Mouse (Mus musculus): ENCODE measurements at regions not wholly inside any gene's neighbourhood (a gene's known extent, or its start where the extent isn't known, plus 50 kb on each side); places are given as distances from the start of the nearest gene placed in this dataset.

DNA sequence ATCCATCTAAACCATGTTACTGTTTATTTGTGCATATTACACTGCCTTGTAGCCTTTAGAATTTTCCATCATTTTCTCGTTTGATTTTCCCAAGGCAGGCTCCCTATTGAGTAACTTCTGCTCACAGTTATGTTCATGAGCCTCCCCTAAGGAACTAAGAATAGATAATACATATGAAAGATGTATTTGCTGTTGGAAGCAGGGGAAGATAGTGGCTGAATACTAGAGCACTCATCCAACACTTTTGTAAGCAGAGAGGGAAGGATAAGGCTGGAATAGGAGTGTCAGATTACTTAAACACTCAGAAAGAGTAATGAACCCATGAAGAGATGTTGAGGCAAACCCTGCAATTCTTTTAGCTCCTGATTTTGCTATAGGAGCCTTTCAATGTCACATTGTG, 1055.1 kb downstream of the Brinp1 start:
- Histone ChIP-seq H3K27ac (replicated peaks) (no peak overlapping the region), H3K27me3 (no peaks in the 10 kb centered on the region), H3K4me1 (no peaks in the 10 kb centered on the region), H3K36me3 (no peaks in the 10 kb centered on the region), H3K9ac (replicated peaks) (no peak overlapping the region), H3K4me2 (replicated peaks) (no peak overlapping the region), H3K4me3 (no peak overlapping the region), H3K9me3 (no peaks in the 10 kb centered on the region)
- no peak for ATAC-seq (replicated peaks)
- WGBS, result 90% methylated on average over 1 of the region's 1 CpGs

DNA sequence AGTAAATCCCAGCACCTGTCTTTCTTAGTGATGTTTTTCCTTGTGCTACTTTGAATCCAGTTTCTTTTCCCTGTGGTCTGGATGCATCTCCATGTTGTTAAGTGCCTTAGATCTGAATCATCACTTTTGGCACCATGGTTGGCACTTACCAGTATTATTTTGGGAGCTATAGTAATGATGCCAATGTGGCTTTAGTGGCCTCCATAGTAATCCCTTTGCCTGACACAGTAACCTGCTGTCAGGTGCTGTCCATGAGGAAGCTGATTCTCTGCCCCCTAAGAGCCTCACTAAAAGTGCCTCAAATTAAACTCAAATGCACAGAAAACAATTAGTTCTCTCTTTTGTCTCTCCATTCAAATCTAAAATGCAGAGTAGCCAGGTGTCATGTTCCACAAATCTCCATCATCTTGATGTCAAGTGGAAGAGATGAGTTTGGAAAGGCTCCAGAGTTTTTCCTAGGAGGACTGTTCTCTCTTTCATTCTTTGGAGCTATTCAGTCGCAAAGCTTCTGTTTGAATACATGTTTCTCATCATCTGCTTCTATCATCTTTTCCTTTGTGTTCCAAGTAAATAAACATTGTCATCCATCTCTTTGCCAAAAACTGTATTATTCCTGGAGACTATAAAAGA, 1062.1 kb downstream of the Brinp1 start:
- Histone ChIP-seq H3K4me3 (no peak overlapping the region), H3K27me3 (no peaks in the 10 kb centered on the region), H3K36me3 (no peaks in the 10 kb centered on the region), H3K4me2 (replicated peaks) (no peak overlapping the region), H3K9me3 (no peaks in the 10 kb centered on the region), H3K27ac (replicated peaks) (no peak overlapping the region), H3K9ac (replicated peaks) (no peak overlapping the region), H3K4me1 (no peaks in the 10 kb centered on the region)
- 63% methylated on average over 1 of the region's 1 CpGs for WGBS
- no peak for ATAC-seq (replicated peaks)

DNA sequence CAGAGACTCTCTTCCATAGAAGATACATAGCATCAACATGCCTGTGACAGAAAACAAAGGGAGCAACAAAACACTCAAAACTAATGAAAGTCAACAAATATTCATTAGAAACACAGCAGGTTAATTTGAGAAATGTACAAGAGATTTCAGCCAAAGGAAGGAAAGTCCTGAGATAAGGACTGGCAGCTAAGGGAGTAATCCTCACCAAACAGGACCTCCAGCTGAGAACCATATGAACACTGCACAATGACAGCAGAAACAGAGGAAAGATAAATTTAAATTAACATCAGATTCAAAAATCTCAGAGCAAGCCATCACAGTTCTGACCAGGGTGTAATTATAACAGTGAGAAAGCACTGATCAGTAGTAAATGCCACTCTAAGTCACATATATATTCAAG, 1060.6 kb downstream of the Tlr4 start:
- no peaks in the 10 kb centered on the region for H3K36me3 ChIP-seq
- H3K4me3 ChIP-seq, result no peak overlapping the region
- H3K4me2 ChIP-seq (replicated peaks), result no peak overlapping the region
- ATAC-seq (replicated peaks), result no peak
- H3K9me3 ChIP-seq, result no peaks in the 10 kb centered on the region
- H3K27me3 ChIP-seq, result no peaks in the 10 kb centered on the region
- H3K9ac ChIP-seq (replicated peaks), result no peak overlapping the region
- H3K27ac ChIP-seq (replicated peaks), result no peak overlapping the region
- H3K4me1 ChIP-seq, result no peaks in the 10 kb centered on the region

DNA sequence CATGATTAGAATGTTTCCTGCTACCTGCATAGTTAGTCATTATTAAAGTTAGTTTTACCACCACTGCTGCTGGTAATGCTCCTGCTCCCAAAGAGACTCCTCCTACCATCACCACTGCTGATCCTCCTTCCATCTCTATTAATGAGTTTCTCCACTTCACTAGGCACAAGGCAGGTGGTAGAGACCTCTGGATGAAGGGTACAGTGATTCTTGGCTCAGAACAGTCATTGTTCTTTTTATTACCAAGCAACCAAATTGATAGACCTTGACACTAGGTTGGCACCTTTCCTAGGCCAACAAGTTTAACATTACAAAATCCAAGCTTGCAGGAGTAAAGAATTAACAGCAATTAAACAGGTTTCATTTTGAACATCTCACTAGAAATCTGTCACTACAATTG, 1057.8 kb downstream of the Tlr4 start:
- H3K9me3 ChIP-seq, result no peaks in the 10 kb centered on the region
- no peak for ATAC-seq (replicated peaks)
- no peak overlapping the region for H3K27ac ChIP-seq (replicated peaks)
- H3K4me2 ChIP-seq (replicated peaks), result no peak overlapping the region
- no peaks in the 10 kb centered on the region for H3K4me1 ChIP-seq
- no peak overlapping the region for H3K4me3 ChIP-seq
- no peak overlapping the region for H3K9ac ChIP-seq (replicated peaks)
- H3K27me3 ChIP-seq, result no peaks in the 10 kb centered on the region
- no peaks in the 10 kb centered on the region for H3K36me3 ChIP-seq

DNA sequence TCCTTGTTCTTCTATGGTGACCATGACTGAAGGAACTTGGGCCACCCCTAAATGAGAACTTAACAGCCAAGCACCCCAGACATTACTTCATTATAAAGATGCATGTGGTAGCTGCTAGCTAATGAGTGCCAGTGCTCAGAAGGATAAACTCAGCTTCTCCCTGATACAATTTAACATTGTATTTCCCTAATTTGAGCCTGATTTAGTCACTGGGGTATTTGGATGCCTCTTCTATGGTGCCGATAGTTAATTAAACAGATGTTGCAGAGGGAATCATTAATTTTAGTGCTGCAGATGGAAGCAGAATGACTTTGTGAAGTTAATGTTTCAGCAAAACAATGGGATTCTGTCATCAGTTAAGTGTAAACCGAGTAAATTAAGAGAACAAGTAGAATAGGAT, 1034.8 kb downstream of the Tlr4 start:
- no peaks in the 10 kb centered on the region for H3K9me3 ChIP-seq
- H3K27ac ChIP-seq (replicated peaks), result no peak overlapping the region
- H3K4me1 ChIP-seq, result no peaks in the 10 kb centered on the region
- no peaks in the 10 kb centered on the region for H3K27me3 ChIP-seq
- H3K4me3 ChIP-seq, result no peak overlapping the region
- H3K36me3 ChIP-seq, result no peaks in the 10 kb centered on the region
- no peak for ATAC-seq (replicated peaks)
- H3K4me2 ChIP-seq (replicated peaks), result no peak overlapping the region
- WGBS, result 68% methylated on average over 2 of the region's 2 CpGs
- no peak overlapping the region for H3K9ac ChIP-seq (replicated peaks)

DNA sequence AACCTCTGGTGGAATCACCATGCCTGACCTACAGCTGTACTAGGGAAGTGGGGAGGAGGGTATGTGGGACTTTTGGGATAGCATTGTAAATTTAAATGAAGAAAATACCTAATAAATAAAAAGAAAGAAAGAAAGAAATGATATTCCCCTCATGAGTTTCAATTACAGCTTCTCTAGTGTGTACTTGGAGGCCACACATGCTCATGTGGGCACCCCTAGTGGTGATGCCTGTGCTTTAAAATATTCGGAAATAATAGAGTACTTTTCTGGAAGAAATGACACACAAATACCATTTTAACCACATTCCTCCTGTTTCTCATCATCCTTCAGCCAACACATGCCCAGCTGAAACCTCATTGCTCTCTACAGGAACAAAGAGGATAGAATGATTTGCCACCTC, 1034.4 kb downstream of the Tlr4 start:
- H3K9me3 ChIP-seq, result no peaks in the 10 kb centered on the region
- H3K27me3 ChIP-seq, result no peaks in the 10 kb centered on the region
- H3K4me1 ChIP-seq, result no peaks in the 10 kb centered on the region
- WGBS, result 83% methylated on average over 1 of the region's 1 CpGs
- H3K9ac ChIP-seq (replicated peaks), result no peak overlapping the region
- ATAC-seq (replicated peaks), result no peak
- no peak overlapping the region for H3K27ac ChIP-seq (replicated peaks)
- H3K4me2 ChIP-seq (replicated peaks), result no peak overlapping the region
- H3K4me3 ChIP-seq, result no peak overlapping the region
- no peaks in the 10 kb centered on the region for H3K36me3 ChIP-seq

DNA sequence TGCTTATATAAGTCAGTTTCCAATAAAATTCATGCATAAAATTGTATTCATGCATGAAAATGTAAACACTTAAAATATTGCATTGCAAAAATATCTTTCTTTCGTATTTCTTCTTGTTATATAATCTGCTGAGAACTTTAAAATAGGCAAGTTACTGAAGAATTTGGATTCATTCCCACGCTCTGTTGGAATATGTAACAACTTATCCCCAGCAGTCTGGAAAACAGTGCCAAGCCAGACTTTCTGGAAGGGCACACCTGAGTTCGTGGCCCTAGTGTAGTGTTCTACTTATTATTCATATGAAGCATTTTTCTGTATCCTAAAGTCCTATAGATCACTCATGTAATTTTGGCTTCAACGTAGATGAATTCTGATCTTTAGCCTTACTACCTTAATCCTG, 1025.6 kb downstream of the Tlr4 start:
- Histone ChIP-seq H3K27me3 (no peaks in the 10 kb centered on the region), H3K27ac (replicated peaks) (no peak overlapping the region), H3K36me3 (no peaks in the 10 kb centered on the region), H3K9me3 (no peaks in the 10 kb centered on the region), H3K4me3 (no peak overlapping the region), H3K4me1 (no peaks in the 10 kb centered on the region), H3K4me2 (replicated peaks) (no peak overlapping the region), H3K9ac (replicated peaks) (no peak overlapping the region)
- WGBS, result 85% methylated on average over 4 of the region's 4 CpGs
- no peak for ATAC-seq (replicated peaks)

DNA sequence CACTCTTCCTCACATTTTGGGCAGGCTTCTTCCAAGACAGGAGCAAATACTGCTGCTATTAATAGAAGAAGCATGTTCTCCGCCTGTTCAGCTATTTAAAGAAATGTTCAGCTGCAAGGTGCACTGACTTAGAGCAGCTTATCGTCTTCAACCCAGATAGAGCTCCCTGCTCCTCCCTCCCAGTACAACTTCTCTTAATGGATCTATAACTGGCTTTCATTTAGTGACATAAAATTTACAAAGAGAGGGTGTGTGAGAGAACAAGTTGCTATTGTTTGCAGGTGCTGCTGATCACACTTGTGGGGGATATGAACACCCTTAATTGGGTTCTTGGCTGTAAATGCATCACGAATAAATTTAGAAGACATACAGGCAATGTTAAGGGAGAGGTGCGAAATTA, 1006.0 kb downstream of the Tlr4 start:
- H3K4me2 ChIP-seq (replicated peaks), result no peak overlapping the region
- H3K9me3 ChIP-seq, result no peaks in the 10 kb centered on the region
- no peaks in the 10 kb centered on the region for H3K27me3 ChIP-seq
- 55% methylated on average over 4 of the region's 4 CpGs for WGBS
- no peaks in the 10 kb centered on the region for H3K4me1 ChIP-seq
- no peak overlapping the region for H3K9ac ChIP-seq (replicated peaks)
- no peaks in the 10 kb centered on the region for H3K36me3 ChIP-seq
- no peak overlapping the region for H3K4me3 ChIP-seq
- ATAC-seq (replicated peaks), result no peak
- no peak overlapping the region for H3K27ac ChIP-seq (replicated peaks)

DNA sequence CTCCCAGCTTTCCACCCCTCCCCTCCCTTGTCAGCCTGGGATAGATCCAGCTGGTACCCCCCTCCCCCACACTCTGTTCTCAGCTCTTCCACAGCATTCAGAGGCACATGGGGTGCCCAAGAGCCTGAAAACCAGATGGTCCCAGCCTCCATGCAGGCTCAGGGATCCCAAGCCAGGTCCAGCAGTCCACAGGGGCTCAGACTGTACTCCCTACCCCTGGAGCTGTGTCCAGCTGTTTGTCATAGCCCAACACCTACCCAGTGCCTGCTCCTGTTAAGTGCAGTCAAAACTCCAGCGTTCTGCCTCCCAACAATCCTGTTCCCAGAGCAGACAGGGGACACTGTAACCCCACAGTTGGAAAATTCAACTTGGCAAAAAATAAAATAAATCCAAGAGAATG, 998.1 kb downstream of the Tlr4 start:
- no peaks in the 10 kb centered on the region for H3K9me3 ChIP-seq
- no peaks in the 10 kb centered on the region for H3K36me3 ChIP-seq
- no peaks in the 10 kb centered on the region for H3K27me3 ChIP-seq
- H3K4me3 ChIP-seq, result no peak overlapping the region
- no peak for ATAC-seq (replicated peaks)
- no peak overlapping the region for H3K4me2 ChIP-seq (replicated peaks)
- H3K9ac ChIP-seq (replicated peaks), result no peak overlapping the region
- no peak overlapping the region for H3K27ac ChIP-seq (replicated peaks)
- H3K4me1 ChIP-seq, result no peaks in the 10 kb centered on the region
- 53% methylated on average over 1 of the region's 1 CpGs for WGBS

DNA sequence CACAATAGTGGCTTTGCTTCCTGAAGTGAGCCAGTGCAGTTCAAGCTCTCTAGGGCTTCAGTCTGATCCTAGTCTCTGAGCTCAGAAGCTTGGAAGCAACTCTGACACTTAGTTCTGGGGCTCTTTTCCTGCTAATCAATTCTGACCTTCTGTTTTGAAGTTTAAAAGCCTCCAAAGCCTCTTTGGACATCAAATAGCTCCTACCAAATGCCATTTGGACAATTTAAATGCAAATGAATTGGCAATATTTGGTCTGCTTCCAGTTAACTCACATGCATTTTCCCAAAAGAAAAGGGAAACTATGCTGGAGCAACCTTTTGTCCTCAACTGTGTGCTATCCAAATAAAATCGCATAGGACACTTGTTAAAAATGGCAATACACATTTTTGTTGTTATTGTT, 968.7 kb downstream of the Tlr4 start:
- H3K9me3 ChIP-seq, result no peaks in the 10 kb centered on the region
- peaks cover 8% of the 10 kb centered on the region; the same call in 1 of the 2 replicates for H3K4me1 ChIP-seq
- H3K9ac ChIP-seq (replicated peaks), result no peak overlapping the region
- H3K36me3 ChIP-seq, result no peaks in the 10 kb centered on the region
- ATAC-seq (replicated peaks), result 0 out of 2 replicates have a peak, but pooled peaks have one; percentile 41
- H3K27ac ChIP-seq (replicated peaks), result no peak overlapping the region
- no peak overlapping the region for H3K4me2 ChIP-seq (replicated peaks)
- H3K4me3 ChIP-seq, result no peak overlapping the region
- H3K27me3 ChIP-seq, result no peaks in the 10 kb centered on the region
- 3% methylated on average over 1 of the region's 1 CpGs for WGBS
